Mouse (Mus musculus) heart, embryonic 10.5 days (tissue): Measurements from ENCODE around the gene Ak2. TPM values are rescaled to one million over a fixed set of nuclear protein-coding genes. Genes with fewer than 3 reads are reported as not detected.

Source experiments
- DNase-seq: peaks from one replicate; pipeline ENCODE4 v3.0.0-alpha.2; 2017; ENCODE audit warnings: low spot score
- H3K27ac ChIP-seq: fragments of 300-500 bp; sonication (generic); 2 replicates; pipeline ENCODE4 v1.5.1; 2016; ENCODE audit warnings: mild to moderate bottlenecking
- H3K27me3 ChIP-seq: fragments of 300-500 bp; sonication (generic); 2 replicates; pipeline ENCODE4 v1.6.1; 2016; ENCODE audit warnings: mild to moderate bottlenecking; ENCODE audit not compliant: poor library complexity, insufficient read depth, severe bottlenecking
- H3K36me3 ChIP-seq: fragments of 300-500 bp; sonication (generic); 2 replicates; pipeline ENCODE4 v1.6.1; 2016; ENCODE audit warnings: mild to moderate bottlenecking, moderate library complexity
- H3K4me1 ChIP-seq: fragments of 300-500 bp; sonication (generic); 2 replicates; pipeline ENCODE4 v1.6.1; 2016; ENCODE audit warnings: mild to moderate bottlenecking
- H3K4me3 ChIP-seq: fragments of 300-500 bp; sonication (generic); 2 replicates; pipeline ENCODE4 v1.5.1; 2016; ENCODE audit warnings: mild to moderate bottlenecking, moderate library complexity
- H3K9me3 ChIP-seq: fragments of 300-500 bp; sonication (generic); 2 replicates; pipeline ENCODE4 v1.6.1; 2016; ENCODE audit warnings: mild to moderate bottlenecking, moderate library complexity
- WGBS: fragments of 180-500 bp; shearing (Covaris S2); methylation state at CpG from one replicate; pipeline ENCODE4 v1.1.7; 2016; 5-methylcytosine and 5-hydroxymethylcytosine counted together
- polyA plus RNA-seq: library from polyadenylated mRNA; unstranded; fragments of >200 nt; fragmentation: Nextera tagmentation; extraction: Ambion mirVana; gene quantifications from 2 replicates; pipeline ENCODE4 v1.2.1, GENCODE M21; 2016

The Ak2 gene
- polyA plus RNA-seq, 1 experiment from 2014 or later: 215 TPM

DNA sequence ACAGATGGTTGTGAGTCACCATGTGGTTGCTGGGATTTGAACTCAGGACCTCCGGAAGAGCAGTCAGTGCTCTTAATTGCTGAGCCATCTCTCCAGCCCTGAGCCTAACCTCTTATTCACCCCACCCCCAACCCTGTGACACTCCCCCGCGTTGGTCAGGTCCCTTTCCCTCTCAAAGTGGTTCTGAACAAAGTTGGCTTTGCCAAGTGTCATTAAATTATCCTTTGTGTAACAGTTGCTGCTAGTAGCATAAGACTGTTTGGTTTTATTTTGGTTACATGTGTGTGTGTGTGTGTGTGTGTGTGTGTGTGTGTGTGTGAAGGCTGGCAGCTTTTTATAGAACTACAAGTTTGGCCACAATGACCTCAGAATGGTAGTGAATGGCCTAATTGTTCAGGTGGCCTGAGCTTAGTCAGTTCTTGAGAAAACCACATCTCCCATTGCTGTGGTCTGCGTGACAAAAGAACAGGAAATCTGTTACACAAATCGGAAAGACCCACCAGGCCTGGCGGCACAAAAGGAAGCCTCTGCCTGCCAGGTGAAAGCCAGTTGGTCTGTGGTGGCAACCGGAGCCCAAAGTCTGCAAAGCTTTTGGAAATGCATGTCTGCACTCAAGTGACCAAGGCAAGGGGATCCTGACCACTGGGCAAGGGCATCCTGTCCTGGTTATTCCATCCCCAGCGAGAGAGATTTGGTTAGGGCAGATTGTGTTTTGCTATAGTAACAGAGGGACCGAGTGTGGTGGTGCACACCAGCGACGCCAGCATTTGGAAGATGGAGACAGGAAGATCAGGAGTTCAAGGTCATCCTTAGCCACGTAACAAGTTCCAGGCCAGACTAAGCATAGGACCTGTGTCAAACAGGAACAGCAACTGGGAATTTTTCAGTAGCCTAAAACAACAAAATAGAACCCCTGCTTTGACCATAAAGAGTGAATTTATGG is 10.6 kb upstream of the Ak2 start:
- H3K4me3 ChIP-seq: no peak overlapping the region
- WGBS: 79% methylated on average over 12 of the region's 12 CpGs

DNA sequence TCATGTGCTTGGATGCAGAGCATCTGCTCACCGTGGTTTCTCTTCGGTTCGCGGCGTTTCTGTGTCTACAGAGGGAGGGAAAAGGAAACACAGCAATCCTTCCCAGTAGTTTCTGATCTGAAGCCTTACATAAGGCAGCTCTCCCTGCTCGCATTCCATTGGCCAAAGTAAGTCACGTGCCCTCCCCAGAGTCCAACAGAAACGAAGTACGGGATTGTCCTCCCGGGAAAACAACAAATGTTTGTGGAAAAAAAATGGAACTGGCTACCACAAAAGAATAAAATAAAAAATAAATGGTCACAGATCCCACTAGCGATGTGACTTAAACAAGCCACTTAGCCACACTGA is 10.0 kb upstream of the Ak2 start:
- DNase-seq: no peak
- no peak overlapping the region for H3K27ac ChIP-seq
- H3K4me1 ChIP-seq: no peaks in the 10 kb centered on the region
- no peaks in the 10 kb centered on the region for H3K27me3 ChIP-seq
- H3K36me3 ChIP-seq: no peaks in the 10 kb centered on the region
- peak overlapping the region; percentile 12; the same call in 1 of the 2 replicates for H3K4me3 ChIP-seq
- 56% methylated on average over 11 of the region's 11 CpGs for WGBS
- no peaks in the 10 kb centered on the region for H3K9me3 ChIP-seq

More for the DNA sequence above, 10.6 kb upstream of the Ak2 start:
- Histone ChIP-seq H3K4me1 (no peaks in the 10 kb centered on the region), H3K36me3 (no peaks in the 10 kb centered on the region), H3K27ac (no peak overlapping the region), H3K9me3 (no peaks in the 10 kb centered on the region), H3K27me3 (no peaks in the 10 kb centered on the region)
- DNase-seq: no peak

DNA sequence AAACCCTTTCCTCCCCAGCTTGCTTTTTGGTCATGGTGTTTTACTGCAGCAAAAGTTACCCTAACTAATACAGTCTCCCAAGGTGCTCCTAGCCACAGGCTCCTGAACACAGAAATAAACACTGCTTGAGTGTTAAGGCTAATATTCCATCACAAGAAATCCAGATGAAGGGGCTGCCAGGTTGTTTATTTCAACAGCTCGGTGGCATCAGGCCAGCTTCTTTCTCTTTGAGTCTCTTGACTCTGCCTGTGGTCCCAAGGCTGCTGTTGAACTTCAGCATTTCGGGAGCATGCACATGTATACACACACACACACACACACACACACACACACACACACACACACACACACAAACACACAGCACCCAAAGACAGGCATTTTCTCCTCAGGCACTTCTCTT is 8.6 kb upstream of the Ak2 start:
- no peaks in the 10 kb centered on the region for H3K4me1 ChIP-seq
- no peak for DNase-seq
- WGBS: 88% methylated on average over 2 of the region's 2 CpGs

DNA sequence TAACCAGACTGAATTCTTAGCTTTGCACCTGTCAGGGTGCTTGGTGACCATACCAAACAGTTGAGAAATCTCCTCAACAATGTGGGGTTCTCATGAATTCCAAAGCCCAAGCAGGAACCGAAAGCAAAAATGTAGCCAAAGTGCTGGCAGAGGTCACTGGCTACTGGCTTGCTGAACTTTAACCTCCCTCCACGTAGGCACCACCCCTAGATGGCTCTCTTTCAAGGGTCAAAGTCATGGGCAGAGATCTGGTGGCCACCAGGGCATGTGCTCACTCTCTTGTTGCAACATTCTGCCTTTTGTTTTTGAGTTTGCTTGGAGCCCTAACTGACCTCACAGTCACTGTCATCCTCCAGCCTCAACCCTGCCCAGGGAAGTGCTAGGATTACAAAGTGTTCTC is 8.1 kb upstream of the Ak2 start:
- 58% methylated on average over 2 of the region's 2 CpGs for WGBS
- H3K36me3 ChIP-seq: no peaks in the 10 kb centered on the region
- H3K4me1 ChIP-seq: no peaks in the 10 kb centered on the region
- DNase-seq: no peak
- no peak overlapping the region for H3K4me3 ChIP-seq
- no peak overlapping the region for H3K27ac ChIP-seq
- no peaks in the 10 kb centered on the region for H3K9me3 ChIP-seq
- H3K27me3 ChIP-seq: 0 out of 2 replicates have a peak, but pooled peaks cover 4% of the 10 kb centered on the region

More for the DNA sequence above, 8.6 kb upstream of the Ak2 start:
- H3K4me3 ChIP-seq: no peak overlapping the region
- no peak overlapping the region for H3K27ac ChIP-seq
- H3K9me3 ChIP-seq: no peaks in the 10 kb centered on the region
- H3K27me3 ChIP-seq: no peaks in the 10 kb centered on the region
- H3K36me3 ChIP-seq: no peaks in the 10 kb centered on the region

DNA sequence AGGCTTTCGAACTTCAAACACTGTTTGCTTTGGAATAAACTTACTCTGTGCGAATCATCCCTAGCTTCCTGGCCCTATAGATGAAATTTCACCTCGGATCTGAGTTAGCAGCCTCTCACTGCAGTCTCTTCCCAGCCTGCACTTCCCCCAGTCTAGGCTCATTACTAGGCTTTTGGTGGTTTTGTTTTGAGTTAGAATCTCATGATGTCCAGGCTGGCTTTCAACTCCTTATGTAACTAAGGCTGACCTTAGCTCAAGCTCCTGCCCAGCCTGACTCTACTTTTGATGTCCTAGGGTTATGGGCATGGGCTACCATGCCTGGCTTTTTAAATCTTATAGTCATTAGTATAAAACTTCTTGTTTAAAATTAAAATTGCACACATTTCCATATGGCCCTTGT is 7.2 kb upstream of the Ak2 start:
- Histone ChIP-seq H3K27me3 (0 out of 2 replicates have a peak, but pooled peaks cover 8% of the 10 kb centered on the region), H3K4me3 (no peak overlapping the region), H3K9me3 (no peaks in the 10 kb centered on the region), H3K27ac (no peak overlapping the region), H3K36me3 (no peaks in the 10 kb centered on the region), H3K4me1 (peaks cover 3% of the 10 kb centered on the region; the same call in 1 of the 2 replicates)
- no peak for DNase-seq
- WGBS: 67% methylated on average over 3 of the region's 3 CpGs

DNA sequence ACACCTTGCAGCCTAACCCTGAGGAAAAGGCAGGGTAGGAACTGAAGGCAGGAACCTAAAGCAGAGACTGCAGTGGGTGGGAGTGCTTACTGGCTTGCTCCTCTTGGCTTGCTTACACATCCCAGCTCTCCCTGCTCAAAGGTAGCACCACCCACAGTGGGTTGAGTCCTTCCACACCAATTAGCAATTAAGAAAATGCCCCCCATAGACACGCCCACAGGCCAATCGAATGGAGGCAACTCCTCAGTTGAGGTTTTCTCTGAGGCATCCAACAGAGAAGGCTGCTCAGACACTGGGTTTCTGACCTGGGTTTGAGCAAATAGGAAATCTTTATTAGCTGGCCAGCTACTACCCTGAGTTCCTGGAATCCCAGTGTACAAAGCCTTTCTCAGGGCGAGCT is 2.8 kb upstream of the Ak2 start:
- Histone ChIP-seq H3K27me3 (0 out of 2 replicates have a peak, but pooled peaks cover 8% of the 10 kb centered on the region), H3K4me1 (peaks cover 13% of the 10 kb centered on the region), H3K4me3 (no peak overlapping the region), H3K27ac (no peak overlapping the region), H3K9me3 (no peaks in the 10 kb centered on the region), H3K36me3 (no peaks in the 10 kb centered on the region)
- DNase-seq: no peak
- WGBS: 70% methylated on average over 3 of the region's 3 CpGs

DNA sequence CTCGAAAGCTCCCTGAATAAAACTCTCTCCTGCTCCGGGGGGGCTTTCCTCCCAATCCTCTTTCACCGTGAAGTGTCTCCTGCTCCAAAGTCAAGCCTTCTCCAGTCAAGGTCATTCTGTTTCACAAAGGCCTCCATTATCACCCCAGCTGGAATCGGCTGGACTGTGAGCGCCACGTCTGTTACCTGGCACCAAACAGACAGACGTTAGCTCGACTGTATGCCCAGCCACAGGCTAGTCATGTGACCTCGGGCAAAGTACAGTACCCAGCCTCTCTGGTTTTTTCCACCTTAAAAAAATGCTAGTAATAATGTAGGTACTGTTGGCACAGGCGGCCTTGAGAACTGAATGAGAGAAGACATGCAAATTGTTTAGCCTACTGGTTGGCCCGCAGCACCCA is 2.1 kb upstream of the Ak2 start:
- WGBS: 54% methylated on average over 11 of the region's 11 CpGs
- no peak for DNase-seq
- Histone ChIP-seq H3K27ac (no peak overlapping the region), H3K4me1 (peaks cover 21% of the 10 kb centered on the region), H3K27me3 (0 out of 2 replicates have a peak, but pooled peaks cover 8% of the 10 kb centered on the region), H3K4me3 (no peak overlapping the region), H3K36me3 (no peaks in the 10 kb centered on the region), H3K9me3 (no peaks in the 10 kb centered on the region)

DNA sequence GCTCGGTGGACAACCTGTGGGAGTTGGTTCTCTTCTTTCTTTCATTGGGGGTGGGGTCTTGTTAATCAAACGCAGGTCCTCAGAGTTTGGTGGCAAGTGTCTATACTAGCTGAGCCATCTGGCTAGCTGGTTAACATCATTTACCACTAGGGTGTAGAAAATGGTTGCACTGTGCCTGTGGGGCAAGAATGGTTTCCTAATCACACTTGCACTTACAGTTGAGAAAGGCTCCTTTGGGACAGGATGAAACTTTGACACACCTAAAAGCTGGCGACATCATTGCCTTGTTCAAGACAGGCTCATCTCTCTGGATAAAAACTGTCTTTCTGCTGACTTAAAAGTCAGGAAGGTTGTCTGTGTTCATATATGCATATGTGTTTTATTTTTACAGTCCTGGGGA is 418 bp downstream of the Ak2 start:
- H3K4me3 ChIP-seq: no peak overlapping the region
- peaks cover 26% of the 10 kb centered on the region for H3K4me1 ChIP-seq
- no peaks in the 10 kb centered on the region for H3K9me3 ChIP-seq
- H3K27ac ChIP-seq: no peak overlapping the region
- H3K27me3 ChIP-seq: 0 out of 2 replicates have a peak, but pooled peaks cover 8% of the 10 kb centered on the region
- DNase-seq: no peak
- H3K36me3 ChIP-seq: peaks cover 9% of the 10 kb centered on the region
- 88% methylated on average over 3 of the region's 3 CpGs for WGBS

DNA sequence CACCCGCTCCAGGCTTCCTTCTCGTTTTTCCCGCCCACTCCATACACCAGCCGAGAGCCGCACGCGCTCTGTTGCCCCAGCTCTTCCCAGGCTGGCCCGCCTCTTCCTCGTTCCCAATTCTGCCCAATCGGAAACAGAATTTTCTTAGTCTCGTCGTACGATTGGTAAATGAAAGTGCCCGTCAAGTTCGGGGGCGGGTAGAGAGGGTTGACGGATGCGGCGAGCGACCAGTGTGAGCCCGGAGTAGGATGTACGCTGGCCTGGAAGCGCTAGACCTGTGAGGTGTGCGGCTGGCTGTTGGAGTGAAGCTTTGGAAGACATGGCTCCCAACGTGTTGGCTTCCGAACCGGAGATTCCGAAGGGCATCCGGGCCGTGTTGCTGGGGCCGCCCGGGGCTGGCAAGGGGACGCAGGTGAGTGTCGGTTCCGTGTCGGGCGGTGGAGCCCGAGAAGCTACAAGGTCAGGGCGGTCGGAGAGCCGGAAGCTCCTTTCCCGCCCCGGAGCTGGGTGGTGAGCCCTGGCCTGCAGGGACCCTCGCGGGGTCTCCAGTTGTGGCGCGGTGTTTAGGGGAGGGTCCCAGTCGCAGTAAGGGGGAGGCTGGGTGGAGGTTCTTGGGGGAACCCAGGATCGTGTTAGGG is 1.4 kb downstream of the Ak2 start:
- under 1% methylated on average over 49 of the region's 49 CpGs for WGBS
- DNase-seq: peak; percentile 98
- peaks cover 34% of the 10 kb centered on the region for H3K4me1 ChIP-seq
- H3K36me3 ChIP-seq: peaks cover 15% of the 10 kb centered on the region
- peak overlapping the region; percentile 93 for H3K27ac ChIP-seq
- H3K4me3 ChIP-seq: peak overlapping the region; percentile 91
- H3K9me3 ChIP-seq: no peaks in the 10 kb centered on the region
- H3K27me3 ChIP-seq: 0 out of 2 replicates have a peak, but pooled peaks cover 8% of the 10 kb centered on the region

DNA sequence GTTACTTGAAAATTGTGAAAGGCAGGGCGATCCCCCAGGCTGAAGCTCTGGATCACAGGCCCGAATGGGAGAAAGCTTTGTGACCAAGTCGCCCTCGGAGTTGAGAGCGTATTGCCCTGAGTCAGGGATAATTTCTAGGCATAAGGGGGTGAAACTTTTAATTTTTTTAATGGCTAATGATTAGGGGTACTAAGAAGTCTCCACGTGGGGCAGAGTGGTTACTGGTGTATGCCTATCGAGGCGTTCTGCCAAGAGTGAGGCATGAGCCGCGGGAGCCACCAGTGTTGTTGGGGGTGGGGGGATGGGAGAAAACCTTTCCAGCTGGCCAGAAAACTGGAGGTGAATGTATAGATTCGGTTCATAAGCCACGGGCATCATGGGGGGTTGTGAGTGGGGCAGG is 1.9 kb downstream of the Ak2 start:
- 6% methylated on average over 12 of the region's 12 CpGs for WGBS
- no peak for DNase-seq

DNA sequence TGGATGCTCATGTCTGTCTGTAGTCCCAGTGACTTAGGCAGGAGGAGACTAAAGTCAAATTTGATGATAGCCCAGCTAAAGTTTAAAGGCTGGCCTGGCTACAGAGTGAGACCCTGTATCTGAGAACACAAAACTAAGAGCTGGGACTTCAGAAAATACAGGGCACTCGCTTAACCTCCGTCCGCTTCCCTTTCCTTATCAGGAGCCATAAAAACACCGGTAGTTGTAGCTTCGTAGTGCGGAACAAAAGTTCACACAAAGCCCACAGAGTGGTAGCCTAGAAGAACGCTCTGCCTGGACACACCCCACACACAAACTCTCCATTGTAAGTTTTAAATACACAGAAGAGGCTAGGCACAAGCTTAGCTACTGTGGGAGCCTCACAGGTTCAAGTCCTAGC is 3.5 kb downstream of the Ak2 start:
- Histone ChIP-seq H3K27me3 (no peaks in the 10 kb centered on the region), H3K4me3 (no peak overlapping the region), H3K36me3 (peaks cover 34% of the 10 kb centered on the region), H3K27ac (no peak overlapping the region), H3K9me3 (no peaks in the 10 kb centered on the region), H3K4me1 (peaks cover 32% of the 10 kb centered on the region)
- no peak for DNase-seq
- 54% methylated on average over 7 of the region's 7 CpGs for WGBS

More for the DNA sequence above, 1.9 kb downstream of the Ak2 start:
- Histone ChIP-seq H3K27me3 (0 out of 2 replicates have a peak, but pooled peaks cover 5% of the 10 kb centered on the region), H3K4me3 (peak overlapping the region; percentile 91), H3K36me3 (peaks cover 20% of the 10 kb centered on the region), H3K4me1 (peaks cover 39% of the 10 kb centered on the region), H3K9me3 (no peaks in the 10 kb centered on the region), H3K27ac (peak overlapping the region; percentile 93)

DNA sequence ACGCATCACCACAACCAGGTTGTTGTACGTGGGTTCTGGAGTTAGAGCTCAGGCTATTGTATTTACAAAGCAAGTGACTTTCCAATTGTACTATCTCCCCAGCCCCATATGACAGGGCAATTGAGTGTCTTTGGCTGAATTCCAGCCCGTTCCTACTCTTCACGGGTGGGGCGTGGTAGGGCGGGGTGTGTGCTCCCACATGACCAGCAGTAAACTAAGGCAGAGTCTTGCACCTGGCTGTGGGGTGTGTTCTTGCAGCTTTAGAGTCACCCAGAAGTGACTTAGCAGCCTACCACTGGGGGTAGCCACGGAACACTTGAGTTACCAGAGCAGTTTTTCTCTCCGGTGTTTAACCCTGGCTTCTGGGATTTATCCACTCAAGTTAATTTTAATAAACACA is 5.5 kb downstream of the Ak2 start:
- Histone ChIP-seq H3K4me3 (no peak overlapping the region), H3K27me3 (no peaks in the 10 kb centered on the region), H3K27ac (no peak overlapping the region), H3K4me1 (peaks cover 32% of the 10 kb centered on the region), H3K36me3 (peaks cover 54% of the 10 kb centered on the region), H3K9me3 (no peaks in the 10 kb centered on the region)
- WGBS: 84% methylated on average over 8 of the region's 8 CpGs
- no peak for DNase-seq

DNA sequence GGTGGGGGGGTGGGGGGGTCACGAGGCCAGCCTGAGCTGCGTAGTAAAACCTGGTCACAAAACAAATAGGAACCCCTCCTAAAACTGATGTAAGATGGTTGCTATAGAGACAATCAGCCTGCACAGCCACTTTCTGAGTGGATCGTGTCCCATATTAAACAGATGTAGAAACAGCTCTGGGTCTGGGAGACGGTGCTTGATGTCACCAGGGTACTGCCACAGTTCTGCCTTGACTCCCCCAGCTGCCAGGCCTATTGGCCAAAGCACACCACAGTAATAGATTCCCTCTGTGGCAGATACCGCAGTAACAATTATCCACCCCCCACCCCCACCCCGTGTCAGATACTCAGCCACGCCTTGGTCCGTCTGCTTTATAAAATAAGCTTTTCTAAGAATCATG is 6.6 kb downstream of the Ak2 start:
- peaks cover 31% of the 10 kb centered on the region for H3K4me1 ChIP-seq
- WGBS: 91% methylated on average over 8 of the region's 8 CpGs
- no peaks in the 10 kb centered on the region for H3K27me3 ChIP-seq
- no peak overlapping the region for H3K27ac ChIP-seq
- no peaks in the 10 kb centered on the region for H3K9me3 ChIP-seq
- no peak for DNase-seq
- H3K4me3 ChIP-seq: no peak overlapping the region
- H3K36me3 ChIP-seq: peaks cover 66% of the 10 kb centered on the region
